Mouse (Mus musculus): ENCODE results near the gene Map4k3. TPM values are rescaled to one million over a fixed set of nuclear protein-coding genes. Genes with fewer than 3 reads are reported as not detected.

The Map4k3 gene
- polyA plus RNA-seq (2012) = 2.8 and 3.6 TPM in 2 replicates

GRCm38 (mm10) chr17:80728062-80728858 is at the start of gene Map4k3:
Gene Map4k3 (minus strand): TSS chr17:80728485.

GRCm38 (mm10) chr17:80577639-80578038 is 150.6 kb downstream of the Map4k3 start, which contains the start of gene Cdkl4:
Gene Cdkl4 (minus strand): TSS chr17:80577813.

Other genes starting within 250 kb of the Map4k3 start
- 3.1 and 3.8 TPM in 2 replicates for gene Sos1, start 248.0 kb downstream of the Map4k3 start, polyA plus RNA-seq (2012)
- gene Cdkl4, start 150.7 kb downstream of the Map4k3 start, polyA plus RNA-seq (2012) = not detected in 2 replicates
- gene Tmem178, start 216.1 kb upstream of the Map4k3 start, polyA plus RNA-seq (2012) = 1.1 and 3.4 TPM in 2 replicates